Mouse (Mus musculus) stomach, postnatal 0 days (tissue): ENCODE results near the gene Lrrtm3. TPM values are rescaled to one million over a fixed set of nuclear protein-coding genes. Genes with fewer than 3 reads are reported as not detected.

ENCODE experiments used
- ATAC-seq: fragments of 200-750 bp; cut with Nextera tagmentation; 2 replicates; pipeline ENCODE4 v1.8.0; 2017; ENCODE audit not compliant: low FRiP score, low TSS enrichment
- DNase-seq: peaks from one replicate; pipeline ENCODE4 v3.0.0-alpha.2; 2016; ENCODE audit warnings: low spot score
- H3K27ac ChIP-seq: fragments of 300-500 bp; sonication (generic); replicated peaks from 2 replicates; pipeline ENCODE4 v1.5.1; 2014; ENCODE audit warnings: mild to moderate bottlenecking, control low read depth
- H3K27me3 ChIP-seq: fragments of 300-500 bp; sonication (generic); 2 replicates; pipeline ENCODE4 v1.6.1; 2014; ENCODE audit warnings: low read length; ENCODE audit not compliant: control insufficient read depth, insufficient read depth
- H3K36me3 ChIP-seq: fragments of 300-500 bp; sonication (generic); 2 replicates; pipeline ENCODE4 v1.6.1; 2014; ENCODE audit warnings: low read length, mixed read lengths; ENCODE audit not compliant: control insufficient read depth, insufficient read depth
- H3K4me1 ChIP-seq: fragments of 300-500 bp; sonication (generic); replicated peaks from 2 replicates; pipeline ENCODE4 v1.6.1; 2014; ENCODE audit warnings: antibody characterized with exemption; ENCODE audit not compliant: control insufficient read depth, insufficient read depth
- H3K4me2 ChIP-seq: fragments of 300-500 bp; sonication (generic); replicated peaks from 2 replicates; pipeline ENCODE4 v1.6.1; 2014; ENCODE audit warnings: low read depth, mild to moderate bottlenecking, control low read depth, moderate library complexity
- H3K4me3 ChIP-seq: fragments of 300-500 bp; sonication (generic); 2 replicates; pipeline ENCODE4 v1.5.1; 2014; ENCODE audit warnings: low read depth, low read length, control low read depth
- H3K9ac ChIP-seq: fragments of 300-500 bp; sonication (generic); 2 replicates; pipeline ENCODE4 v1.6.1; 2014; ENCODE audit warnings: mild to moderate bottlenecking, low read length, control low read depth, mixed read lengths
- H3K9me3 ChIP-seq: fragments of 300-500 bp; sonication (generic); 2 replicates; pipeline ENCODE4 v1.6.1; 2016; ENCODE audit warnings: low read length; ENCODE audit not compliant: control insufficient read depth
- CTCF ChIP-seq: IDR thresholded peaks from 2 replicates; pipeline ENCODE4 v1.5.1; 2016; ENCODE audit warnings: antibody characterized with exemption, low read depth, mild to moderate bottlenecking, moderate library complexity
- EP300 ChIP-seq: optimal IDR thresholded peaks from 2 replicates; pipeline ENCODE3; 2016; ENCODE audit warnings: antibody characterized with exemption
- WGBS: fragments of 180-500 bp; shearing (Covaris S2); extraction: QIAGEN DNeasy Blood & Tissue Kit; methylation state at CpG from one replicate; pipeline ENCODE4 v1.1.7; 2014; 5-methylcytosine and 5-hydroxymethylcytosine counted together
- polyA plus RNA-seq: library from polyadenylated mRNA; unstranded; fragments of >200 nt; fragmentation: Nextera tagmentation; extraction: Ambion mirVana; gene quantifications from 2 replicates; pipeline ENCODE4 v1.2.1, GENCODE M21; 2015

Lrrtm3 gene
- polyA plus RNA-seq, 1 experiment from 2014 or later, result 2.7 TPM

- Histone ChIP-seq H3K9me3 (no peaks in the 10 kb centered on the region), H3K4me1 (no peaks in the 10 kb centered on the region), H3K4me2 (no peak overlapping the region), H3K9ac (no peak overlapping the region), H3K36me3 (no peaks in the 10 kb centered on the region), H3K27ac (no peak overlapping the region), H3K4me3 (no peak overlapping the region), H3K27me3 (no peaks in the 10 kb centered on the region)
- no peak for DNase-seq
- no peak for ATAC-seq
- TF ChIP-seq EP300, result no peak
- WGBS, result 87% methylated on average over 1 of the region's 1 CpGs
Observed at GRCm38 (mm10) chr10:63951481-63951880, 138.6 kb downstream of the Lrrtm3 start.

GRCm38 (mm10) chr10:63950867-63951266 lies 139.2 kb downstream of the Lrrtm3 start:
- DNase-seq (peak; percentile 29), ATAC-seq (peak; percentile 86)
- TF ChIP-seq CTCF (no peak), EP300 (no peak)
- no peak overlapping the region for H3K4me2 ChIP-seq
- 33% methylated on average over 8 of the region's 8 CpGs for WGBS
- no peaks in the 10 kb centered on the region for H3K27me3 ChIP-seq
- H3K4me3 ChIP-seq, result no peak overlapping the region
- no peaks in the 10 kb centered on the region for H3K9me3 ChIP-seq
- no peak overlapping the region for H3K27ac ChIP-seq
- no peaks in the 10 kb centered on the region for H3K4me1 ChIP-seq
- H3K36me3 ChIP-seq, result no peaks in the 10 kb centered on the region
- no peak overlapping the region for H3K9ac ChIP-seq

GRCm38 (mm10) chr10:63947266-63947665 lies 142.8 kb downstream of the Lrrtm3 start:
- Histone ChIP-seq H3K36me3 (no peaks in the 10 kb centered on the region), H3K9ac (no peak overlapping the region), H3K27ac (no peak overlapping the region), H3K4me3 (no peak overlapping the region), H3K27me3 (no peaks in the 10 kb centered on the region), H3K4me2 (no peak overlapping the region), H3K4me1 (no peaks in the 10 kb centered on the region), H3K9me3 (no peaks in the 10 kb centered on the region)
- TF ChIP-seq CTCF (no peak), EP300 (no peak)
- DNase-seq (no peak), ATAC-seq (no peak)
- WGBS, result 77% methylated on average over 4 of the region's 4 CpGs

- no peak overlapping the region for H3K27ac ChIP-seq
- H3K4me1 ChIP-seq, result no peaks in the 10 kb centered on the region
- ATAC-seq, result no peak
- WGBS, result 50% methylated on average over 3 of the region's 3 CpGs
- H3K9ac ChIP-seq, result no peak overlapping the region
- TF ChIP-seq EP300, result no peak
- TF ChIP-seq CTCF, result no peak
- DNase-seq, result no peak
- no peak overlapping the region for H3K4me2 ChIP-seq
- H3K27me3 ChIP-seq, result no peaks in the 10 kb centered on the region
- H3K36me3 ChIP-seq, result no peaks in the 10 kb centered on the region
- H3K4me3 ChIP-seq, result no peak overlapping the region
- H3K9me3 ChIP-seq, result no peaks in the 10 kb centered on the region
Observed at GRCm38 (mm10) chr10:63945534-63945933, 144.5 kb downstream of the Lrrtm3 start.

GRCm38 (mm10) chr10:63933946-63934345 lies 156.1 kb downstream of the Lrrtm3 start:
- 63% methylated on average over 5 of the region's 5 CpGs for WGBS
- H3K27me3 ChIP-seq, result no peaks in the 10 kb centered on the region
- H3K9me3 ChIP-seq, result no peaks in the 10 kb centered on the region
- no peak overlapping the region for H3K4me3 ChIP-seq
- DNase-seq (no peak), ATAC-seq (no peak)
- no peaks in the 10 kb centered on the region for H3K36me3 ChIP-seq
- no peak overlapping the region for H3K27ac ChIP-seq
- TF ChIP-seq EP300 (no peak), CTCF (no peak)
- H3K9ac ChIP-seq, result no peak overlapping the region
- no peaks in the 10 kb centered on the region for H3K4me1 ChIP-seq
- no peak overlapping the region for H3K4me2 ChIP-seq

- no peaks in the 10 kb centered on the region for H3K4me1 ChIP-seq
- ATAC-seq (no peak), DNase-seq (no peak)
- no peaks in the 10 kb centered on the region for H3K27me3 ChIP-seq
- no peak within 1 kb of the TSS for H3K9ac ChIP-seq
- no peak within 1 kb of the TSS for H3K4me2 ChIP-seq
- TF ChIP-seq CTCF, result no peak
- TF ChIP-seq EP300, result no peak
- H3K4me3 ChIP-seq, result no peak within 1 kb of the TSS
- H3K36me3 ChIP-seq, result no peaks in the 10 kb centered on the region
- no peaks in the 10 kb centered on the region for H3K9me3 ChIP-seq
- H3K27ac ChIP-seq, result no peak within 1 kb of the TSS
Observed at GRCm38 (mm10) chr10:63927334-63927733, 162.7 kb downstream of the Lrrtm3 start, which contains the start of gene Gm10118. Gene Gm10118 (minus strand): TSS chr10:63927434.
